Mouse (Mus musculus) thymus, adult 2 months (tissue): ENCODE data around the gene Slc31a2.

Experiments
- CTCF ChIP-seq: fragments of 200-500 bp; IDR thresholded peaks from 2 replicates; pipeline ENCODE4 v1.5.1; 2012; ENCODE audit warnings: mild to moderate bottlenecking, control low read depth, low read length, moderate library complexity, borderline replicate concordance; ENCODE audit not compliant: control insufficient read depth, poor library complexity, insufficient read depth; ENCODE audit errors: extremely low read depth
- POLR2A ChIP-seq: fragments of 200-500 bp; IDR thresholded peaks from 2 replicates; pipeline ENCODE4 v1.6.1; 2012; ENCODE audit warnings: mild to moderate bottlenecking, low read length, control low read depth, moderate library complexity; ENCODE audit not compliant: control insufficient read depth, poor library complexity, insufficient read depth; ENCODE audit errors: extremely low read depth

GRCm38 (mm10) chr4:62272696-62273095 is 10.3 kb downstream of the Slc31a2 start:
- TF ChIP-seq CTCF, result no peak
- no peak for TF ChIP-seq POLR2A
